Mouse (Mus musculus): Measurements from ENCODE around the gene Irak2.
A peak's percentile ranks its signal among the peaks of the same experiment; 100 is the strongest.
"Not testable (repeated sequence)": the region's sequence is repeated elsewhere in the genome, so short reads cannot be mapped to it uniquely, and the experiment has no call there.

The Irak2 gene

DNA sequence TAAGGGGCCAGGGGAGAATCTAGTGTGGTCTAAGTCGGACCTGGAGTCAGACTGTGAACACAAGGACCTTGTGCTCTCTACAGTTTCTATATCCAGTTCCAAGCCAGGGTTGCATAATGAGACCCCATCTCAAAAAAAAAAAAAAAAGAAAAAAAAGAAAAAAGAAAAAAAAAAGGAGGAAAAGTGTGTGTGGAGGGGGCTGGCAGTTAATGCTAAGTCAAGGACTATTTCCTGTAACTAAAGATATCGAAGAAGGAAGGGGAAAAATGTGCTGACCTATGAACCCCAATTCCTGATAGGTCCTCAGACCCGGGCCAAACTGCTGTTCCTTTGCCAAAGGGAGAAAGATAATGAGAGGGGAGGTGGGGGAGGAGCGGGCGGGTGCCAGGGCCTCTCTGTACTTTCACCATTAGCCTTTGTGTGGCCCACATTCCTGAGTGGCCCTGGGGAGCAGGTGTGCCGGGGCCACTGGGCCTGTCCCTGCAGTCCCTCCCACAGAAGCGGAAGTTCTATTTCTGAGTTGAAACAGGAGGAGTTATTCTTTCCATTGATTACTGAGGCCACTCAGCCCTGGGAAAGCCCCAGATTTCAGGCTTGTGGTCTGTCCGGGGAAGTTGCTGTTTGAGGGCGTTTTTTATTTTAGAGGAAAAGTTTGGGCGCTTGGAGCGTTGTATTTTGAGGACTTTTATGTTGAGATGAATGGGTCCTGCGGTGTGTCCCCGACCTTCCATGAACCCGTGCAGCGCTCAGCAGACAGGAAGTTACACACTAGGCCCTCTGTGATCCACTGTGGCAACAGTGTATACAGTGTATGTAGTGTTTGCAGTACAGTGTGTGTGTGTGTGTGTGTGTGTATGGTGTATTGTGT lies 30.3 kb downstream of the Irak2 start:
- DNase-seq (ENCODE audit: low spot score) = peak; percentile 30

DNA sequence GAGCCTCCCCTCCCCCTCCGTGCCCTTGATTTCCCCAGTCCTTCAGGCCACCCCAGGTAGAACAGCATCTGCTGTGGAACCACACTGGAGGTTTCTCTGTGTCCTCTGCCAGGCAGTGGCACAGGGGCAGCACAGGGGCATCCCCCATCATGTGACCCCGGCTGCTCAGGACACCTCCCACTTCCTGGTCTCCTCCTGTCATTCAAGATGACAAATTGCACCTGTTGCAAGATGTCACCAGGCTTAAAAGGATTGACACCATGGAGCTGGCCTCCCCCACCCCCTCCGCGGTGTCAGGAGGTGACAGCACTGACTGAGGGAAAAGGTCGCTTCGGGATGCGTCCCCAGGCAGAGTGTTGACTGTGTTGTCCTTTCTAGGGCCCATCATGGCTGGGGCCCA lies 31.6 kb downstream of the Irak2 start:
- DNase-seq (ENCODE audit: low spot score) = no peak

DNA sequence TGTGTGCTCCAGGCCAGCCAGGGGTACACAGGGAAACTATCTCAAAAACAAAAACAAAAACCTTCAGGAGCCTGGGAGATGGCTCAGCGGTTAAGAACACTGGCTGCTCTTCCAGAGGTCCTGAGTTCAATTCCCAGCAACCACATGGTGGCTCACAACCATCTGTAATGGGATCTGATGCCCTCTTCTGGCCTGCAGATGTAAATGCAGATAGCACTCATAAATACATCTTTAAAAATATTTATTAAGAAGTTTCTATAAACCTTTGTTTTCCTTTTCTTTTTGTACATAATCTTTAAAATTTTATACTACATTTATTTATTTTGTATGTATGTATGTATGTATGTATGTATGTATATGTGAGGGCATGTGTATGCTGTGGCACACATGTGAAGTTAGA lies 33.8 kb downstream of the Irak2 start:
- not testable (repeated sequence) for DNase-seq (ENCODE audit: low spot score)

DNA sequence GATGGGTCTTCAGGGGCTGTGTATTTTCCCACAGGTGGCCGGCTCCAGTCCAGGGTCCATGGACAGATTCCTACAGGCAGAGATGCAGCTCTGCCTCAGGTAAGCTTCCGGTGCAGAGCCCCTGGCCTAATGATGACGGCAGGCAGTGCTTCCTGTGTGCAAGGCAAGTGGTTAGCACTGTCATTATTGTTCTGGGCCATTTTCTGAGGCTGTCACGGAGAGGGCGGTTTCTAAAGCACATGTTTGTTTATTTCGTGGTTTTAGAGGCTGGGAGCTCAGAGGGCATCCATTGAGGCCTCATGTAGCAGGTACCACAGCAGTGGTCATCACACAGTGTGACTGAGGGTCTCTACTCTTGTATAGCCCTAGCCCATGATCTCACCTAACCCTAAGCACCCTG lies 34.7 kb downstream of the Irak2 start:
- no peak for DNase-seq (ENCODE audit: low spot score)

DNA sequence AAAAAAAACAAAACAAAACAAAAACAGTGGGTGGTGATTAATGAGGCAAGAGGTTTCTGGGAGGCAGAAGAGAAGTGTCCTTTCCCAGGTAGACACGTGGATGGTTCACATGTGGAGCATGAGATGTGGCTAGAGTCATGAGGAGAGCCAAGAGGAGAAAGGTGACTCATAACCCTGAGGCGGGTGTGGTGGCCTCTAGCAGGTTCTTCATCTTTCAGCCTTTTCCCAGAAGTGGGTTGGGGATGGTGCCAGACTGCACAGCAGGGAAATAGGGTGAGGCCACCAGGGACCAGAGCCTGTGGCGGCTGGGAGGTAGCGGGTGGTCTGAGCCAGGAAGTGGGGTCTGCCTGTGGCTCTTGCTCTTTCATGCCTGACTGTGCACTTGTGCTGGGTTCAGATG lies 37.0 kb downstream of the Irak2 start:
- DNase-seq (ENCODE audit: low spot score) = no peak

DNA sequence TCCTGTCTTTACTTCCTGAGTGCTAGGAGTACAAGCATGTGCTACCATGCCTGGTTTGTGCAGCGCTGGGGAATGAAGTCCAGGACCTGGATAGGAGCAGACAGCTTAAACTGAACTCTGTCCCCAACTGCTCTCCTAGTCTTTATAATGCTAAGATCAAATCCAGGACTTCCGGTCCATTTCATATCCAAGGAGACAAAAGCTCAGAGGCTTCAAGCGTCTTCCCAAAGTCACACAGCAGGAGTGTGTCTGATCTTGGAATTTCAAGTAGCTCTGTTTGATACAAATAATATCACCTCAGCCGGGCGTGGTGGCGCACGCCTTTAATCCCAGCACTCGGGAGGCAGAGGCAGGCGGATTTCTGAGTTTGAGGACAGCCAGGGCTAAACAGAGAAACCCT lies 37.7 kb downstream of the Irak2 start:
- DNase-seq (ENCODE audit: low spot score) = no peak

DNA sequence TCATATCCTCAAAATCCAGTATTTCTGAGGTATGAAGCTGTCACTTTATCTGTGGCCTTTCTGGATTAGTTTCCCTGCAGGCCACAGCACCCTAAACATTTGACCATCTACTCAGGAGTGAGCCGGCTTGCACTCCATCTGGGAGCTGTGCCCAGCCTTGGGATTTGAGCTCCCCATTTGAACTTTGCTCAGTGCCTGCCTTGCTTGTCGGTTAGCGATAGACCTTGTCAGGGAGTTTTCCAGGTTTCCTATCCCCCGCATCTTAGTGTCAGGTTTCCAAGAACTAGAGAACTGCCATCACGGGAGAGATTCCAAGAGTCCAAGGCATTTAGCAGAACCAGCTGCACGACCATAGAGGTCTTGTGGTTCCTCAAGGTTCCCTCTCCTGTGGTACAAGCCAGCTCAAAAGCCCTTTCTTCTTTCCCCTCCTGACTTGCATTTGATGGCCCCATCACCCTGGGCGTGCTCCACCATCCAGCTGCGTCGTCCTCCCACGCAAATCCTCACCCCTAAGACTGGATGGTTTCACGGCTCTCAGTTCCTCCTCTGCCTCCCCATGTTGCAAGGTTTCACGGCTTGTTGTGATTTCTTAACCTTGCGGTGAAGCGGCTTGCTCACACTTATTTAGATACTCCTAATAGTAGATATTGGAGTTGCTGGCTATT lies 38.9 kb downstream of the Irak2 start:
- no peak for DNase-seq (ENCODE audit: low spot score)

DNA sequence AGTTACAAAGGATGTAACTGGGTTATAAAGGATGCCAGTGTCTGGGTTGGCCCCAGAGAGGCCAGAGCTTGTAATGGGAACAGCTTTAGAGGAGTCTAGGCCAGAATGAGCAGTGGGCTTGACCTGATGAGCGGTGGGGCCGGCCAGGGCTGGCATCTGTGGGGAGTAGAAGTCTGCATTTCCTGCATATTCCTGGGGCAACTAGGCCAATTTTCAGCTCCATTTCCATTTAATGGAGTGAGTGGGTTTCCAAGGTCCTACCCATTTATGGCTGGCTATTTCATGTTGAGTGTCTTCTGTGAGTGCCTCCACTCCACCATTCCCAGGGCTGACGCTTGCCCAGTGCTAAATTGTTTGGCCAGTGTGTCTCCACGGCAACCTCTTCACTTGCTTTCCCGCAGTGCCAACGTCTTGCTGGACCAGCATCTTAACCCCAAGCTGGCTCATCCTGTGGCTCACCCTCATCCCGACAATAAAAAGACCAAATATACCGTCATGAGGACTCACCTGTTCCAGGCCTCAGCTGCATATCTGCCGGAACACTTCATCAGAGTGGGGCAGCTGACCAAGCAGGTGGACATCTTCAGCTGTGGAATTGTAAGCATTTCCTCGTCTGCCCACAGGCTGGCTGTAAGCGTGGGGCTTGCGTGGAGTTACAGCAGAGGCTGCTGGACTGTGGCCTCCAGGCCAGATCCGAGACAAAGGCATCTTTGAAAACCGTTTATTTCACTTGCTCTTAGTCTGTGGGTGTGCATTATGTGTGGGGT lies 40.2 kb downstream of the Irak2 start:
- DNase-seq (ENCODE audit: low spot score) = no peak

DNA sequence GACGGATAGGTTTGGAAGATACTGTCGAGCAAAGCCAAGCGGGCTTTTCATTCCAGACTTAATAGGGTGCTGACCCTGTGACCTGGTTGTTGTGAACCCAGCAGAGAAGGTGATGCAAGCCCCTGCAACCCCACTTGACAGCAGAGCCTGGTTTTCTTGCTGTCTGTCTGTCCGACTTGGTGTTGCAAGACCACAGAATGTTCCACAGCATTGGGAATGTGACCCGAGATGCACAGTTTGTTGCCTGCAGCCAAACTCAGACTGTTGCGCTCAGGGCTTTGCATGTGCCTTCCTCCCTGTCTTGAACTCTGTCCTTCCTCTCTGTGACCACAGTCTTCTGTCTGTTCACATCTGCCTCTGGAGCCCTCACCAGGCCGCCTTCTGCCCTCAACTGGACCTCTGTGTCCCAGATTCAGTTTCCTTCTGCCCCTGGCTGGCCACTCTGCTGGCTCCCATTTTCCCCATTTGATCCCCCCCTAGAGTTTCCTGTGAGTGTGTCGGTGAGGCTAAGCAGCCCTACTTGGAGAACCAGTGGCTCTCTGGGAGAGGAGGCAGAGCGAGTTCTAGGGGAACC lies 41.8 kb downstream of the Irak2 start:
- no peak for DNase-seq (ENCODE audit: low spot score)

DNA sequence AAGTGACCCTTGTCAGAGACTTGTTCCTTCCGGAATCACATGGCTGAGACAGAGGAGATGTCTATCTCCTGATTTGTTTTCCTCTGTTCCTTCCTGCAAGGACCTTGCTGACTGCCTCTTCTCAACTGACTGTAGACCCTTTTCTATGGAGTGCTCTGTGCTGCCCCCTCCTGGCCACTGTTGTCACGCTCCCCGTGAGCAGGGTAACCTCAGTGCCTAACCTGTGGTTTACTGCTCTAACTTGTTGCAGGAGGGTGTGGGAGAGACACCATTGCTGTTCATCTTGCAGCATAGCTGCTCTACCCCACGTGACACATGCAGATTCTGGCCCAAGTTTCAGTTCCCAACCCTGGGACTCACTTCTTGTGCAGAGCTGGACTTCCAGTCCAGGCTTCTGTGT lies 43.0 kb downstream of the Irak2 start:
- peak; percentile 77 for DNase-seq (ENCODE audit: low spot score)

DNA sequence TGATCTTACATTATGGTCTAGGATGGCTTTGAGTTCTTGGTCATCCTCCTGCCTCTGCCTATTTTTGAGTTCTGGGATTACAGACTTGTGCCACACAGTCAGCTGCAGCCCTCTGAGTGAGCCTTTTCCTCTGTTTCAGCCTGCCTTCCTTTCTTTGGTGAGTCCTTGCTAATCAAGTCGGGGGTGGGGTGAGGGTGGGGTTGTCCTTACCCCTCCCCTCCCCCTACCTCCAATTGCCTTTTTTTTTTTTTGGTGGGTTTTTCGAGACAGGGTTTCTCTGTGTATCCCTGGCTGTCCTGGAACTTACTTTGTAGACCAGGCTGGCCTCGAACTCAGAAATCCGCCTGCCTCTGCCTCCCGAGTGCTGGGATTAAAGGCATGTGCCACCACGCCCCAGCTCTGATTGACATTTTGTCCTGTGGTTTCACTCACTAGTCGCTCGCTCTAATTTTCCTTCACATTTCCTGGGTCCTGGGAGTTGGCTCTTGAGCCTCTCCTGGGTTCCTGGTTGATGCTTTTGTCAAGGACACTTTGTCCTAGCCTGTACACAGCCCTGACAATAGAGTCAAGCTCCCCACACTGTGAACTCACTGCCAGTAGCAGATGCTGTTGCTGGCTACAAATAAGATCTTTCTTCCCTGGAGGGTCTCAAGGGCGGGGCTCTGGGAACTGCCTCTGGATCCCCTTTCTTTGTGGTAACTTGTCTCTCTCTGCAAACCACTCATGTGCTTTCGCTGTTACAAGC lies 45.0 kb downstream of the Irak2 start:
- DNase-seq (ENCODE audit: low spot score) = no peak

DNA sequence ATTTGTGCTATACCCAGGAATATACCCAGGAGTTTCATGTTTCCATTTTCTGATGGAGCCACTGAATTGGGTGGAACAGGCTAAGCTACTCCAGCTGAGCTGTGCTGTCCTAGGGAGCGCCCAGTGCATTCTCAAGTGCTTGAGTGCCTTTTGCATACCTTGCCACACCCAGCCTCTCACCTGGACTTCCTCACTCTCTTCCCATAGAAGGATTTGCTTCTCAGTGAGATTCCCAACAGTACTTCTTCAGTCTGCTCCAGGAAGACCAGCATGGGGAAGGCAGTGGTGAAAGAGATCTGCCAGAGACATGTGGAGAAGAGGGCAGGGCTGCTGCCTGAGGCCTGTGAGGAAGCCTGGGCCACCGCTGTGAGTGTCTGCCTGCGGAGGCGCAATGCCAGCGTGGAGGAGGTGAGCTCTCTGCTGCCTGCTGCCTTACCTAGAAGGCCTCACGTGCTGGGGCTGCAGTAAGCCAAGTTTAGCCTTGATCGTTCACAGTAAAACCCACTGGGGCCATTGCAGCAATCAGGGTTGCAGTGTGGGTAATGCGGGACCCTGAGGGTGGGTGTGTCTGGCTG lies 48.4 kb downstream of the Irak2 start:
- no peak for DNase-seq (ENCODE audit: low spot score)

DNA sequence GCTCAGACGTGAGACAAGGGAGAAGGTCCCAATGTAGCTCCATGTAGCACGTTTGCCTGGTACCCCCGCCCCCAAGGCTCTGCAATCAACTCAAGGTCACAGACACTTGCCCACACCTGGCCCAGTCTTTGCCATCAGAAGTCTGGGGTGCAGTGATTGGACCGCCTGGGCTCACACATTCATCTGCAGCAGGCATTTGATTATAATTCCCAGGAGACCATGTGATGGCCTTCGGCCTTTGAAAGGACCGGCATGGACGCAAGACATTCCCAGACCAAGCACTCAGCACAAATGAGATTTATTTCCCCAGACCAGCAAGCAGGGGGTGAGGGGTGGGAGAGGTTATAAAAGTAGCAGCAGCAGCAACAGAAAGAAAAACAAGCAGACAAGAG lies 51.7 kb downstream of the Irak2 start:
- DNase-seq (ENCODE audit: low spot score) = peak; percentile 35

DNA sequence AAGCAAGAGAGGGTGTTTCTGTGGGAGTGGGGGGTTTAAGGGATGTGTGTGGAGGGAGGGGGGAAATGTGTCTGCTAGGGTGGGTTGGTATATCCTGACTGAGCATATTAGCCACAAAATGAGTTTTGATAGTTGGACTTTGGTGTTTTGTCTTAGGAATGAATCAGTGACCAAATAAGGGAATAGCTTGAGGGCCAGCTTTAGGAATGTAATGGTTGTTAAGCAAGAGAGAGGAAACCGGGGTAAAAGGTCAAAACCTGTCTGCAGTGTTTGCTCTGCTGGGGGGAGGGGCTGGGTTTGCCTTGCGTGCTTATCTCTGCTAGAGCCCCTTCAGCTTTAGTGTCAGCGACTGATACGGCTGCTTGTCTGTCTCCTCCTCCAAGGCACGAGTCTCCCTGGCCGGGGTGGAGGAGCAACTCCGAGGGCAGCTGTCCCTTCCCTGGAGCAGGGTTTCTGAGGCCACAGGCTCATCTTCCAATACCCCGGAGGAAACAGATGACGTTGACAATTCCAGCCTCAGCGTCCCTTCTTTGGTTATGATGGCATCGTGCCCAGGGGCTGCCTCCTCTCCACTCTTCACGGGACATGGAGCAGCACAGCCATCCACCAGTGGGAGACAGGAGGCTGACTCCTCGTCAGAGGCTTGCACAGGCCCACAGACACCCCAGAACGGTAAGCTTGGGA lies 52.3 kb downstream of the Irak2 start:
- peak; percentile 72 for DNase-seq (ENCODE audit: low spot score)

DNA sequence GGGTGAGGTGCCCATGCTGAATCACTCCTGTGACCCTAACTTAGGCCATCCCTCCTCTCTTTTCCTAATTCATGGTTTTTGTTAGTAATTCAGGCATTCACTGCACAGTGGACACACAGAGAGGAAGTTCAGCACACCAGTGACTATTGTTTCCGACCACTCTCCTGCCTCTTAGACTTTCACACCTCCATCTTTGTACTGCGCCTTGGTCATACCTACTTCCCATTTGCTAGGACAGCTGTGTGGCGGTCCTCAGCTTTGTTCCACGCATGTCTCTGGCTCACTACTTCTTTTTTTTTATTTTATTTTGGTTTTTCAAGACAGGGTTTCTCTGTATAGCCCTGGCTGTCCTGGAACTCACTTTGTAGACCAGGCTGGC lies 52.8 kb downstream of the Irak2 start:
- no peak for DNase-seq (ENCODE audit: low spot score)

DNA sequence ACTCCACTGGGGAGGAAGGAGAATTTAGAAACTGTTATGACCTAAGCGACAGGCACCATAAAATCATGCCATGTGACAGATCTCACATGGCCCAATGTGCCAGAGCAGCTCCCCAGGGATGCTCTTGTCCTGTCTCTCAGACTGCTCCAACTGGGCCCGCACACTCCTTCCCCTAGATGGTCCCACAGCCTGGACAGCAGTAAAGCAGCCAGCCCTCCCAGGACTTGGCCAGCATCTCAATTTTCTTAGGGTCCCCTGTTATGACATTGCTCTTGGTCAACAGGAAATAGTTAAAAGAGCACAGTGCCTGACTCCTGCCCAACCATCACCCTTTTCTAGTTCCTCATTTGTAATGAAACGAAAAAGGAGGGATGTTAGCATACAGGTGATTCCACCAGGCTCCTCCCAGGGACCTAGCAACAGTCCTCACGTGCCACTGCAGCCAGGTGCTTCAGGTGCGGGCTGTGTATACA lies 54.4 kb downstream of the Irak2 start:
- no peak for DNase-seq (ENCODE audit: low spot score)

DNA sequence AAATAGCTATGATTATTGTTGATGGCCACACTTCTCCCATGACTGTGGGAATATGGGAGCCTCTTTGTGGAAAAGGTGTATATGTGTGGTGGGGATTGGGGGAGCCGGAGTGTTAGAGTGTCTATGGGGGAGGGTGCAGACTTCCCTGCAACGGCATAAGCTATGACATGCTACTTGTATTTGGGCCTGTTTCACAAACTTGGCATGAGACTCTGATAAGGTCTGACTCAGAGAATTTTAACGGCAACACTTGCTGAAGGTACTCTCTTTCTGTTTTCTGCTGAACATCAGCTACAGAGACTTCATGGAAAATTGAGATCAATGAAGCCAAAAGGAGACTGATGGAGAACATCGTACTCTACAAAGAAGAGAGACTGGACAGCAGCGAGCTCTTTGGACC lies 55.1 kb downstream of the Irak2 start:
- DNase-seq (ENCODE audit: low spot score) = no peak

DNA sequence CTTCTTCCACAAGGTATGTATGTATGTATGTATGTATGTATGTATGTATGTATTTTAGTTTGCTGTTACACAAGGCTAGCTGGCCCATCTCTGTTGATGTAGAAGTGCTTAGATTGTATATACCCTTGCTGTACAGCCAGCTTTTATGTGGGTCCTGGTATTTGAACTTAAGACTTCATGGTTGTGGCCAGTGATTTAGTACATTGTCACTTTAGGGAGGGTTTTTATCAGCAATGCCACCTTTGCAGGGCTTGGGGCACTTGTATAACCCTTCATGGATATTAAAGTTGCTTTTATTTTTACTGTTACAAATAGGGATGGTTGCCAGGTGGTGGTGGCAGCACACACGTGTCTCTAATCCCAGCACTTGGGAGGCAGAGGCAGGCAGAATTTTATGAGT lies 56.9 kb downstream of the Irak2 start:
- no peak for DNase-seq (ENCODE audit: low spot score)

DNA sequence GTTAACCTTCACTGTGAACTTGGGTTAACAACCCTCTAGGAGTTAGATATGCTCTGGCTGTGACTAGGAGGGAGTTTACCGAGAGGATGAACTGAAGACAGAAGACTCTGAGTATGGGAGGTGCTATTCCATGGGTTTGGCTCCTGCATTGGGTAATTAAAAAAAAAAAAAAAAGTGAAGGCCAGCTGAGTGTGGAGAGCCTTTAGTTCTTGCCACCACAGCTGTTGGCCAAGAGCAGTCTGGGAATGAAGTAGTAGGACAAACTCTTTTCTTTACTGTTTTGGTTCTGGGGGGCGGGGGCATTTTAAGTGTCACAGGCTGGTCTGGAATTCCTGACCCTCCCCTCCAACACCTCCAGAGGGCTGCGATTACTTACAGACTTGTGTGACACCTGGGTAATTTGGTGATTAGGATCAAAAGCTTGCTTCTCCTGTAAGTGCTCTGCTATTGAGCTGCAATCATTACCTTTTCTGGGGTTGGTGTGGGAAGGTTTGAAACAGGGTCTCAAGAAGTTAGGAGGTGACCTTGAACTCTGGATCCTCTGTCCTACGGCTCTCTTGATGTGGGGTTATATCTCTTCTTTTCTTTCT lies 57.6 kb downstream of the Irak2 start:
- DNase-seq (ENCODE audit: low spot score) = no peak

DNA sequence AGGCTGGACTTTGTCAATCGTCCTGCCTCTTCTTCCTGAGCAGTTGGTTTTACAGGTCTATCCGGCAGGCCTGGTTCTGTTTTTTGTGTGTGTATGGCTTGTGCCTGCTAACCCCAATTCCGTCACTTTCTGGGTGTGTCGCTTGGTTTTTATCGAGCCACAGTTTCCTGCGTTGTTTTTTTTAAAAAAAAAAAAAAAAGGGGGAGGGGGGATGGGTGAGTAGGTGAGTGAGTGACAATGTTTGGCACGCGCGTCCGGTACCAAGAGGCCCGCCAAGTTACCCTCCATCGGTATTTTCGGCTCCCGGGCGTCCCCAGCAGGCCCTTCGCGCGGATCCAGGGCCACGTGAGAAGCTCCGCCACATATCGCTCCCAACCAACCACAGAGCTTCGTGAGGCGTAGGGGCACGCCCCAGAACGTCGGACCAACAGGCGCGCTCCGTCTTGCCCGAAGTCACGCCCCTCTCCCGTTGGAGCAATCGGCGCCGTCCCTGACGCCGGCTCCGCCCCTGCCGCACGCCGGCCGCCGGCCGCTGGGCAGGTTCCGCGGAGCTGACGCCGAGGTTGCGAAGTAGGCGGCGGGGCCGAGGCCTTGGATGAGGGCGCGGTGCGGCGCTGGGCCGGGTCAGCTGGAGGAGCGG lies 58.4 kb downstream of the Irak2 start, which contains the start of gene Tatdn2:
Tatdn2 (plus strand) TSS at position 469 of the 640 bp plus-strand sequence.
- peak; percentile 95 for DNase-seq (ENCODE audit: low spot score)

All from ovary, postnatal 36 days (tissue).